Mouse (Mus musculus): ENCODE measurements around the gene Ctns. TPM values are rescaled to one million over a fixed set of nuclear protein-coding genes. Genes with fewer than 3 reads are reported as not detected.
A peak's percentile ranks its signal among the peaks of the same experiment; 100 is the strongest.

Gene Ctns
- polyA plus RNA-seq, 1 experiment from 2014 or later: 19.6 TPM

DNA sequence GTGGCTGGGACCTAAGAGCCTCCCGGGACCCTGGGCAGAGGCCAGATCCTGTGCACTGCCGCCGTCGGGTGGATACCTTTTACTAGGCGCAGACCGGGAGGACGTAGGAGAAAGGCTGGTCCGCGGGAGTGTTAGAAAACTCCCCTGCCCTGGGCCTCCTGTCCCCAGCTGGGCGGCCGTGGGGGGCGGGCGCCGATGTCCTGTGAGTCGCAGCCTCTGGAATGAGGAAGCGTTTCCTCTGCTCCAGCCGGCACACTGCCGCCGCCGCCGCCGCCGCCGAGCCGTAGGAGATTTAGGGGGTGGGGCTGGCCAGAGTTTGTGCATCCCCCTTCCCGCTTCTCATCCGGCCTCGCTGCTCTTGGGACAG lies 21.4 kb downstream of the Ctns start:
- peak; percentile 89 for ATAC-seq (ENCODE audit: insufficient read depth, low FRiP score)
- peak overlapping the region; percentile 98 for H3K27ac ChIP-seq (ENCODE audit: low read length)
- no peaks in the 10 kb centered on the region for H3K27me3 ChIP-seq (ENCODE audit: control insufficient read depth, insufficient read depth, low read length)
- peaks cover 11% of the 10 kb centered on the region; the same call in 1 of the 2 replicates for H3K36me3 ChIP-seq (ENCODE audit: control insufficient read depth, insufficient read depth, low read length)
- 0% methylated on average over 28 of the region's 28 CpGs for WGBS
- peak overlapping the region; percentile 84 for H3K9ac ChIP-seq (ENCODE audit: low read length)
- peaks cover 26% of the 10 kb centered on the region for H3K4me1 ChIP-seq (ENCODE audit: control insufficient read depth, insufficient read depth, low read length)
- H3K9me3 ChIP-seq (replicated peaks; ENCODE audit: control insufficient read depth, low read length): no peaks in the 10 kb centered on the region
- H3K4me3 ChIP-seq (replicated peaks; ENCODE audit: low read length): peak overlapping the region; percentile 99
- H3K4me2 ChIP-seq (ENCODE audit: low read depth, low read length): peak overlapping the region; percentile 64

DNA sequence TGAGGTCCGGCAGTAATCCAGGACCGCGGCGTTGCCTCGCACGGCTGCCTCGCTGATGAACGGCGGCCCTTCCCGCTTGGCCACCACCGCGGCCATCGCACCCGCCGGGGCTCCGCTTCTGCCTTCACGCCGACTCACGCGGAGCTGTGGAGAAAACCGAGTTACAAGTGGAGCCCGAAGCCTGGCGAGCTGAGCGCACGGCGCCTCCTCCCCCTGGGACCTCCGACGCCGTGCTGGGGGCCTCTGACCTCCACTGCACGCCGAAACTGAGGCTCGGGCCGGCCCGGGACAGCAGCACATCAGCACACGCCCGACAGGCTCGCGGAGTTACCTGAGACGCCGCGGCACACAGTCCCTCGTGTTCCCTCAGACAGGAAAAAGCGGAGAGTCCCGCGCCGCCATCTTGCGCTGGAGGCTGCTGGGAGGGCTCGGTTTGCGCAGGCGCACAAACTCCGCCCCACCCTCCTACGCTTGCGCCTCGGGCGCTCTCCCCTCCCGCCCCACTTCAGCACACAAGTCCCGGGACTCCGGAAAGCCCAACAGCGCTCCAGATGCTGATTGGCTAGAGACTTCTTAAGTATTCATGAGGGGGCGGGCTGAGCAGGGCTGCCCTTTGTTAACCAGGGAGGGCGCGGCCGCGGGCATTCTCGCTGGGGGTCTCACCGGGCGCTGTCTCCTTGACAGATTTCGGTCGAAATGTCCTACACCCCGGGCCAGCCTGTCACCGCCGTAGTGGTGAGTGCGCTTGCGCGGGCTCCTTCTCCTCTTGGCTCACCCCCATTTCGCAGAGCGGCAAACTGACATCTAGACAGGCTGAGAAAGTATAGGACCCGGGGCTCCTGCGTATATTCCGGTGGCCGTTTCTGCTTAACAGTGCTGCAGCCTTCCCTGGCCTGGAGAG lies 22.0 kb downstream of the Ctns start, which contains the start of the genes Emc6 and Tax1bp3:
Gene Emc6, minus strand, starts transcription at position 430 of the 901 bp plus-strand sequence.
Gene Tax1bp3, plus strand, starts transcription at position 476 of the 901 bp plus-strand sequence.
- under 1% methylated on average over 70 of the region's 81 CpGs for WGBS
- ATAC-seq (ENCODE audit: insufficient read depth, low FRiP score): peak; percentile 97

DNA sequence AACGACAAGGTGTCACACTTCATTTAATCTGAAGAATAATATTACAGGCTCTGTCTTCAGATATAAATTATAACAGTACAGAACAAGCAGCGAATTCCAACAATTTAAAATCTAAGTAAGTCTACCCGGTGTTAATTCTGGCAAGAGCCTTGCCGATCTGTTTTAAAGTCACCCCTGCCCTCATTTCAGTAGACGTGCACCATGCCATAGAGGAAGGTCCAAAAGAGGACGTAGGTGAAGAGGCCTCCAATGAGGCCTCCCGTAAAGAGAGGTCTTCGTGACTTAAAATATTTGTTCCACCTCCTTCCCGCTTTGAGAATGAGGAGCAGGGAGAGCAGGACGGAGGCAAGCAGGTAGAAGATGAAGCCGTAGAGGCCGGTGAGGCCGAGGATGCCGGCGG lies 22.7 kb downstream of the Ctns start:
- peak overlapping the region; percentile 91 for H3K9ac ChIP-seq (ENCODE audit: low read length)
- no peaks in the 10 kb centered on the region for H3K27me3 ChIP-seq (ENCODE audit: control insufficient read depth, insufficient read depth, low read length)
- no peaks in the 10 kb centered on the region for H3K9me3 ChIP-seq (replicated peaks; ENCODE audit: control insufficient read depth, low read length)
- H3K27ac ChIP-seq (ENCODE audit: low read length): peak overlapping the region; percentile 86
- 1% methylated on average over 15 of the region's 15 CpGs for WGBS
- peaks cover 39% of the 10 kb centered on the region for H3K4me1 ChIP-seq (ENCODE audit: control insufficient read depth, insufficient read depth, low read length)
- no peak for ATAC-seq (ENCODE audit: insufficient read depth, low FRiP score)
- peaks cover 8% of the 10 kb centered on the region; the same call in 1 of the 2 replicates for H3K36me3 ChIP-seq (ENCODE audit: control insufficient read depth, insufficient read depth, low read length)
- H3K4me2 ChIP-seq (ENCODE audit: low read depth, low read length): peak overlapping the region; percentile 93
- H3K4me3 ChIP-seq (replicated peaks; ENCODE audit: low read length): peak overlapping the region; percentile 99

More for the DNA sequence above, 22.0 kb downstream of the Ctns start, which contains the start of the genes Emc6 and Tax1bp3:
- H3K36me3 ChIP-seq (ENCODE audit: control insufficient read depth, insufficient read depth, low read length): peaks cover 8% of the 10 kb centered on the region; the same call in 1 of the 2 replicates
- H3K27ac ChIP-seq (ENCODE audit: low read length): peak within 1 kb of the TSS; percentile 98
- peak within 1 kb of the TSS; percentile 99 for H3K4me3 ChIP-seq (replicated peaks; ENCODE audit: low read length)
- H3K9ac ChIP-seq (ENCODE audit: low read length): peak within 1 kb of the TSS; percentile 91
- no peaks in the 10 kb centered on the region for H3K9me3 ChIP-seq (replicated peaks; ENCODE audit: control insufficient read depth, low read length)
- peak within 1 kb of the TSS; percentile 93 for H3K4me2 ChIP-seq (ENCODE audit: low read depth, low read length)
- H3K4me1 ChIP-seq (ENCODE audit: control insufficient read depth, insufficient read depth, low read length): peaks cover 32% of the 10 kb centered on the region
- H3K27me3 ChIP-seq (ENCODE audit: control insufficient read depth, insufficient read depth, low read length): no peaks in the 10 kb centered on the region

DNA sequence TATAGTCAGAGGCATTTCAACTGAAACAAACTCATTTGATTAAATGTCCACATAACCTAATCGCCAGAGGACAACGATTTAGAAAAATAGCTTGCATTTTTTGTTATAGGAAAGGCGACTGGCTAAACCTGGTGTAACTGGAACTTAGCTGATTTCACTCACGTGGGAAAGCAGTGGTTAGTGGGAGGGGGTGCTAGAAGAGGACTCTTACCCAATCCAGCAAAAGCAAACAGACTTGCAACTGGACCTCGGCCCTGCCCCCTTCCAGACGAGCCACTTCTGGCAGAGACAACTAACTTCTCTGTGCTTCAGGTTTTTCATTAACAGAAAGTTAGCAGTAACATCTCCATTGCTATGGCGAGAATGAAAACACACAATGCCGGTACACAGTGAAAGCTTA lies 23.2 kb downstream of the Ctns start:
- peak overlapping the region; percentile 99 for H3K4me3 ChIP-seq (replicated peaks; ENCODE audit: low read length)
- H3K4me2 ChIP-seq (ENCODE audit: low read depth, low read length): peak overlapping the region; percentile 93
- no peaks in the 10 kb centered on the region for H3K9me3 ChIP-seq (replicated peaks; ENCODE audit: control insufficient read depth, low read length)
- H3K27me3 ChIP-seq (ENCODE audit: control insufficient read depth, insufficient read depth, low read length): no peaks in the 10 kb centered on the region
- ATAC-seq (ENCODE audit: insufficient read depth, low FRiP score): no peak
- 25% methylated on average over 8 of the region's 8 CpGs for WGBS
- peaks cover 8% of the 10 kb centered on the region; the same call in 1 of the 2 replicates for H3K36me3 ChIP-seq (ENCODE audit: control insufficient read depth, insufficient read depth, low read length)
- peak overlapping the region; percentile 91 for H3K9ac ChIP-seq (ENCODE audit: low read length)
- H3K27ac ChIP-seq (ENCODE audit: low read length): peak overlapping the region; percentile 86; the same call in 1 of the 2 replicates
- H3K4me1 ChIP-seq (ENCODE audit: control insufficient read depth, insufficient read depth, low read length): peaks cover 39% of the 10 kb centered on the region

DNA sequence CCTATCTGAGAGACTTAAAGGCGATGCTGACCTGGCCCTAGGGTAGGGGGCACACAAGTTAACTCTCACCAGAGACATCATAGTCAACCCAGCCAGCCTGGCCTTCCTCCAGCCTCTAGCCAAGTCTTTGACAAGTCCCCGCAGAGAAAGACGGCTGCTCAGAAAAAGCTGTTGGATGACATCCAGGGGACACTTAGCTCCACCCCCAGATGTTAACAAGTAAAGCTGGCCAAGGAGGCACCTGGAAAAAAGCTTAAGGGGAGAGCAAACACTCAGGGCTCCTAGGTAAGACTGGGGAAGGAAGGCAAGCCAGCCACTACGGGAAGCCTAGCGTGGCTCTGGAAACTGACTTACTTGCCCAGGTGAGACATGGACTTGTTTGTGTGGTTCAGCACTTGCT lies 26.7 kb downstream of the Ctns start:
- Histone ChIP-seq H3K4me3 (replicated peaks; ENCODE audit: low read length) (no peak overlapping the region), H3K4me1 (ENCODE audit: control insufficient read depth, insufficient read depth, low read length) (peaks cover 30% of the 10 kb centered on the region), H3K27ac (ENCODE audit: low read length) (peak overlapping the region; percentile 56), H3K27me3 (ENCODE audit: control insufficient read depth, insufficient read depth, low read length) (no peaks in the 10 kb centered on the region), H3K9me3 (replicated peaks; ENCODE audit: control insufficient read depth, low read length) (no peaks in the 10 kb centered on the region), H3K9ac (ENCODE audit: low read length) (peak overlapping the region; percentile 46), H3K4me2 (ENCODE audit: low read depth, low read length) (no peak overlapping the region), H3K36me3 (ENCODE audit: control insufficient read depth, insufficient read depth, low read length) (peaks cover 8% of the 10 kb centered on the region; the same call in 1 of the 2 replicates)
- ATAC-seq (ENCODE audit: insufficient read depth, low FRiP score): no peak
- WGBS: 27% methylated on average over 5 of the region's 5 CpGs

DNA sequence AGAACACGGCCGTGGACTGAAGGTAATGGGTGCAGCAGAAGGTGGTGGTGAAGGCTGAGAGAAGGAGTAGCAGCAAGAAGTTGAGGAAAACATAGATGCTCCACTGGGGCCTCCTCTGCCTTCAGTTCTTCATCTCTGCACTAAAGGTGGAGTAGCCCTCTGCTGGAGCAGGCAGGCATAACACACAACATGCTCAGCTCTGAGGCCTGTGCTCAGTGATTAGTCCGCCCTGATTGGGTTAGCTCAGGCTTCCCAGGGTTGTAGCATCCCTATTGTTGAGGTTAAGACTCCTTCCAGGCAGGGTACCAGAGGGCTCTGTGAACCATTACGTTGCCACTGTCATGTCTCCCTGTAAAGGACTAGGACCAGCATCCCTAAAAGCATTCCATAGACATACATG lies 29.6 kb downstream of the Ctns start:
- Histone ChIP-seq H3K27ac (ENCODE audit: low read length) (no peak overlapping the region), H3K9ac (ENCODE audit: low read length) (no peak overlapping the region), H3K9me3 (replicated peaks; ENCODE audit: control insufficient read depth, low read length) (no peaks in the 10 kb centered on the region), H3K27me3 (ENCODE audit: control insufficient read depth, insufficient read depth, low read length) (no peaks in the 10 kb centered on the region), H3K4me2 (ENCODE audit: low read depth, low read length) (no peak overlapping the region), H3K4me1 (ENCODE audit: control insufficient read depth, insufficient read depth, low read length) (peaks cover 19% of the 10 kb centered on the region), H3K4me3 (replicated peaks; ENCODE audit: low read length) (no peak overlapping the region), H3K36me3 (ENCODE audit: control insufficient read depth, insufficient read depth, low read length) (peaks cover 5% of the 10 kb centered on the region; the same call in 1 of the 2 replicates)
- ATAC-seq (ENCODE audit: insufficient read depth, low FRiP score): 0 out of 2 replicates have a peak, but pooled peaks have one; percentile 15
- 41% methylated on average over 4 of the region's 4 CpGs for WGBS

DNA sequence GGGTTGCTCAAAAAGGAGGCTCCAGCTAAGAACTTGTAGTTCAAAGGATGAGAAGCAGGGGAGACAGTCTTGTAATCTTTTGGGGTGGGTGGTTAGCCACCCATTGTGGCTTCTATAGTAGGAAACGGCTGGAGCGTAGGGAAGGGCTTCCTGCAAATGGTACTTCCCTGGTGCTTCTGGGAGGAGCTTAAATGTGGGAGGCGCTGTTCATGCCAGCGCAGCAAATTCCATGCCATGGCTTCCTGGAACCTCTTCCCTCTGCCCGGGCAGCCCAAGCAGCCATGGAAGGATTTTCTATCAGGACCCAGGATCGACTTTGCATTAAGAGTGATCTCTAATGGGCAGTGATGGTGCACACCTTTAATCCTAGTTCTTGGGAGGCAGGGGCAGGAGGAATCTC lies 30.3 kb downstream of the Ctns start:
- H3K4me3 ChIP-seq (replicated peaks; ENCODE audit: low read length): no peak overlapping the region
- no peaks in the 10 kb centered on the region for H3K9me3 ChIP-seq (replicated peaks; ENCODE audit: control insufficient read depth, low read length)
- H3K4me1 ChIP-seq (ENCODE audit: control insufficient read depth, insufficient read depth, low read length): peaks cover 19% of the 10 kb centered on the region
- H3K36me3 ChIP-seq (ENCODE audit: control insufficient read depth, insufficient read depth, low read length): no peaks in the 10 kb centered on the region
- H3K9ac ChIP-seq (ENCODE audit: low read length): no peak overlapping the region
- no peak overlapping the region for H3K4me2 ChIP-seq (ENCODE audit: low read depth, low read length)
- H3K27me3 ChIP-seq (ENCODE audit: control insufficient read depth, insufficient read depth, low read length): no peaks in the 10 kb centered on the region
- WGBS: 76% methylated on average over 6 of the region's 6 CpGs
- ATAC-seq (ENCODE audit: insufficient read depth, low FRiP score): no peak
- no peak overlapping the region for H3K27ac ChIP-seq (ENCODE audit: low read length)

DNA sequence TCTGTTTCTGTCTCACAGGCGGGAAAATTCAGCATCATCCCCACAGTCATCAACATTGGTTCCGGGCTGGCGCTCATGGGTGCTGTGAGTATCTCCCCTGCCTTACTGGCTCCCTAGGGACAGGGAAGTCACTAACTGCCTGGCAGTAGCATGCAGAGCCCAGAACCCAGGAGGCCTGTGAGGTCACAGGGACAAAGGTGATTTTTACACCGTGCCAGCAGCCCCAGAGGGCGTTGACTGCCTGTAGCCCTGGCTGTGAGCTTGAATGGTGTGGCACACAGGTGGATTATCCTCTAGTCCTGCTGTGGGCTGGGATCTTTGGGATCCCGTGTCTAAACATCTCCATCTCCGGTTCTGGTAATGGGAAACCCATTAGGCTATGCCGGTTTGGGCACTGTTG lies 30.8 kb downstream of the Ctns start:
- Histone ChIP-seq H3K27me3 (ENCODE audit: control insufficient read depth, insufficient read depth, low read length) (no peaks in the 10 kb centered on the region), H3K4me2 (ENCODE audit: low read depth, low read length) (no peak overlapping the region), H3K9me3 (replicated peaks; ENCODE audit: control insufficient read depth, low read length) (no peaks in the 10 kb centered on the region), H3K9ac (ENCODE audit: low read length) (no peak overlapping the region), H3K27ac (ENCODE audit: low read length) (no peak overlapping the region), H3K4me3 (replicated peaks; ENCODE audit: low read length) (no peak overlapping the region), H3K4me1 (ENCODE audit: control insufficient read depth, insufficient read depth, low read length) (peaks cover 19% of the 10 kb centered on the region), H3K36me3 (ENCODE audit: control insufficient read depth, insufficient read depth, low read length) (no peaks in the 10 kb centered on the region)
- ATAC-seq (ENCODE audit: insufficient read depth, low FRiP score): no peak
- 80% methylated on average over 8 of the region's 8 CpGs for WGBS

DNA sequence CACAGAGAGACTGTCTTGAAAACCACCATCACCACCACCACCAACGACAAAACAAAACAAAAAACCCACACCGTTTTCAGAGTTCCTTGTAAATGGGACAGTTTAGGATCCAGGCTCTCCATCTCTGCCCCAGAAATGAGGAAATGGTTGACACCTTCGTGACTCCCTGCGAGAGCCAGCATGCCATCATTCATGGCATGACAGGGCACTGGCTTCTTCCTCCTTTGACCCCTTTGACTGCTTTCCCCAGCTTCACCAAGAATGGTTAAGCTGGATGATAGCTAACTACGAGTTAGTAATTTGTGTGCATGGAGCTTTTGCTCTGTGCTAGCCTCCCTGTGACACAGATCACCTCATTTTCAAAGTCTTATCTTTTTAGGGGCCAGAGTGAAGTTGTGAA lies 36.6 kb downstream of the Ctns start:
- WGBS: 44% methylated on average over 5 of the region's 5 CpGs
- Histone ChIP-seq H3K4me1 (ENCODE audit: control insufficient read depth, insufficient read depth, low read length) (peaks cover 3% of the 10 kb centered on the region; the same call in 1 of the 2 replicates), H3K36me3 (ENCODE audit: control insufficient read depth, insufficient read depth, low read length) (no peaks in the 10 kb centered on the region), H3K27ac (ENCODE audit: low read length) (no peak overlapping the region), H3K4me2 (ENCODE audit: low read depth, low read length) (no peak overlapping the region), H3K9me3 (replicated peaks; ENCODE audit: control insufficient read depth, low read length) (no peaks in the 10 kb centered on the region), H3K4me3 (replicated peaks; ENCODE audit: low read length) (no peak overlapping the region), H3K9ac (ENCODE audit: low read length) (no peak overlapping the region), H3K27me3 (ENCODE audit: control insufficient read depth, insufficient read depth, low read length) (peaks cover 11% of the 10 kb centered on the region)
- ATAC-seq (ENCODE audit: insufficient read depth, low FRiP score): no peak
